Mouse (Mus musculus) layer of hippocampus, postnatal 36 days (tissue): ENCODE results near the gene Sdk2. TPM values are rescaled to one million over a fixed set of nuclear protein-coding genes. Genes with fewer than 3 reads are reported as not detected.
A peak's percentile ranks its signal among the peaks of the same experiment; 100 is the strongest.

ENCODE experiments used
- DNase-seq, 2 experiments: peaks; one replicate each; pipeline ENCODE4 v3.0.0; 2022
- total RNA-seq, 2 experiments: library from RNA; stranded (reverse); gene quantifications; 2 replicates each; pipeline ENCODE4 v1.2.3; 2021

Gene Sdk2
- total RNA-seq, 2 experiments from 2014 or later: 19.8 to 25.9 TPM

- DNase-seq: no peak
Measured at GRCm38 (mm10) chr11:113788183-113788789, 278.6 kb downstream of the Sdk2 start.

DNA sequence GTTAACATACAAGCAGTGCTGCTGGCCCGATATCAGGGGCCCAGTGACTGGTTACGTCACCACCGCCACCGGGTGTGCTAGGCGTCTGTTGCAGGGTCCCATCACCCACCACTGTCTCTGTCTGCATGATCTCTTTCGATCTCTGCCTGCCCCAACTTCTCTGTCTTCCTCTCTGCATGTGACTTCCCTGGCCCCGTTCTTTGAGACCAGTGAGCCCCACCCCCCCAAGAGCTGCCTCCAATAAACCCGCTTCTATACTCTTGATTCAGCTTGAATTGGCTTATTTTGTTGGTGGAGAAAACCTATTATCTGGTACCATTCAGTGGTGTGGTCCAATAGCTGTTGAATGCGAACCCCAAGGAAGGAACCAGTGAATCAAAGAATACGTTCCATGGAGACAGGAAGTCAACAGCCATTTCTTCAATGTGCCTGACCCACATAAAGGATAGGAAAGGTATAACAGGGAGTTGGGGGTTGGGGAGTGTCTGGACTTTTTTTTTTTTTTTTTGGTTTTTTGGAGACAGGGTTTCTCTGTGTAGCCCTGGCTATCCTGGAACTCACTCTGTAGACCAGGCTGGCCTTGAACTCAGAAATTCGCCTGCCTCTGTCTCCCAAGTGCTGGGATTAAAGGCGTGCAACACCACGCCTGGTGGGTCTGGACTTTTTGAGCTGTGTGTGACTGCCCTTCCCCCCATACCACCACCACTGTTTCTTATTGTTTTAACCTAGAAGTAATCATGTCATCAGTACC, 279.2 kb downstream of the Sdk2 start:
- no peak for DNase-seq

DNA sequence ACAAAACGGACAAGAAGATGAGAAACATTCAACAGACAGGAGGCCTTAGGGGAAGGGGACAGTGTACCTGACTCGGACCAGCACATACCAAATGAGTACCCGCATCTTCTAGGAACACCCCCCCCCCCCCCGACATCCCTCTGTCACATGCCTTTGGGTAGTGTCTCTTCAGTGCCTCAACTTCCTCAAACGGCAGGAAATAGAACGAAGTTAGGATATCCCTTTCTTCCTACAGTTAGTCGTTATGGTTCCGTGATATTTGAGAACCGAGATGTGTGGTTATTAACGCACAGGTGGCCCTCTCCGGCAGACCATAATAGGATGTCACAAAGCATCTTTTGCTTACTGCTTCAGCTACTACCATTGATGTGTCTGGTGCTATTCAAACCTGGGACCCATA, 279.8 kb downstream of the Sdk2 start:
- DNase-seq: no peak

DNA sequence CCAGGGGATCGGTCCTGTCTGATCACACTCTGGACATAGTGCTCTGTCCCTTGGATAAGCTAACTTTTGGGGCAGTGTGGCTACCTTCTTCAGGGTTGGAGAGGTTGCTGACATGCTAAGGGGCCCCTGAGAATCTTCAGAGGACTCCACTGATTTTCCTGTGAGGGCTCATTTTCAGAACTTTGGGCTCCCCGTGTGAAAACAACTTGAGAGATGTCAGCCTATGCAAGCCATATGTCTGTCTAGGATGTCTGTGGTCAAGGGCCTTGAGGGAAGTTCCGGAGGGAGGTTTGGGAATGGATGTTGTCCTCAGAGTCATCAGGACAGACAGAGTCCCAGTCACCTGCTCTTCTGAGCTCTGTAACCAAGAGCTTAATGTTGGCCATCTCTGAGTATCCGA, 280.5 kb downstream of the Sdk2 start:
- DNase-seq: no peak

GRCm38 (mm10) chr11:113785406-113786171, 281.3 kb downstream of the Sdk2 start:
- peak; percentile 57 to 63 for DNase-seq

- DNase-seq: no peak
Measured at GRCm38 (mm10) chr11:113784656-113785396, 282.0 kb downstream of the Sdk2 start.

GRCm38 (mm10) chr11:113782496-113782895, 284.4 kb downstream of the Sdk2 start:
- no peak for DNase-seq

DNA sequence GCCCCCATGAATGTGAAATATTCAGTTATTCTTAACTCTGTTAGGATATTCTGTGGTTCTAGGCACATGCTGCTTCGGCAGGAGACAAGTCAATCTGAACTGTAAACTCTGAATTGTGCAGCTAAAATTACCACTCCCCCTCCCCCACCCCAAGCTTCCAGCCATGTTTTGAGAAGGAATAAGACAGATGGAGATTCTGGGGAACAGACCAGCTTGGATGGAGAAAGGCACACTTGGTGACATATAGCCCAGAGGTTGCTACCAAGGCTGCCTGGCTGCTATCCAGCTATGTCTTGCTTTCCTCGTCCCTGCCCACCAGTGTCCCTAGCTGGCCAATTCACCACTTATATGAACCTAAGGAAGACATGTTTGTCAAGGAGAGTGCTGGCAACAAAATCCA, 284.8 kb downstream of the Sdk2 start:
- no peak for DNase-seq

DNA sequence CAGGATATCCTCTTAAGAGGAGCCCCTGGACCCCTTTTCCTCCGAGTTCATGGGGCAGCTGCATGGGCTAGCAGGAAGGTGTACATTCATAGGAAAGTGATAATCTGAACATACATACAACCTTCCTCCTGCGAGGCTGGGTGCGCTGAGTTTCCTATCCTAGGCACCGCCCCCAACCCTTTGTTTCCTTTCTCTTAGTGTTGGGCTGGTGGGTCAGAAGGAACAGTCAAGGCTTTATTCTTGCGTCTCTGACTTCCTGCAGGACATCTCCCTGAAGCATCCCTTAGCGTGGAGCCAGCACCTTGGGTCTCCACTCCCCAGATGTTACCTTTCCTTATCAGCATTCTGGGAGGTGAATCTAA, 287.2 kb downstream of the Sdk2 start:
- no peak for DNase-seq

GRCm38 (mm10) chr11:113778733-113779679, 287.8 kb downstream of the Sdk2 start:
- DNase-seq: no peak

DNA sequence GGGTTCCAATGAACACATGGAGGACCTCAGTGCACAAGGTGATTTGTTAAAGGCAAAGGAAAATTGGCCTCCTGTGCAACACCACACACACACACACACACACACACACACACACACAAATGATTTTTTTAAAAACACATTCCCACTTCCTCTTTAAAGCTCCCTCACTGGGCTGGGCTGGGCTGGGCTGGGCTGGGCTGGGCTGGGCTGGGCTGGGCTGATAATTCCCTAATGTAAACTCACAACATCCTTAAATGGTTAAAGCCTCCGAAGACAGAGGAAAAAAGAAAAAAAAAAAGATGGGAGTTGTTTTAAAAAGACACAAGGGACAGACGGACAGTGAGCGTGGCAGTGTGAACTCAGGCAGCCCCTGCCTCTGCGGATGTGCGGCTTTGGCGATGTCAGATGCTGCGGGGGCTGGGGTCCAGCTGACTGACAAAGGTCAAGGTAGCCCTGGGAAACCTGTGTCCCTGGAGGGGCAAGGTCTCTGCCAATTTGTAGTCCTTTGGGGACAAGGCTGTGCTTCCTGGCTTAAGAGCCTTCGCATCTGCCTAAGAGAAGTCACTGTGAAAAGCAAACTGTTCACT, 288.9 kb downstream of the Sdk2 start:
- no peak for DNase-seq

DNA sequence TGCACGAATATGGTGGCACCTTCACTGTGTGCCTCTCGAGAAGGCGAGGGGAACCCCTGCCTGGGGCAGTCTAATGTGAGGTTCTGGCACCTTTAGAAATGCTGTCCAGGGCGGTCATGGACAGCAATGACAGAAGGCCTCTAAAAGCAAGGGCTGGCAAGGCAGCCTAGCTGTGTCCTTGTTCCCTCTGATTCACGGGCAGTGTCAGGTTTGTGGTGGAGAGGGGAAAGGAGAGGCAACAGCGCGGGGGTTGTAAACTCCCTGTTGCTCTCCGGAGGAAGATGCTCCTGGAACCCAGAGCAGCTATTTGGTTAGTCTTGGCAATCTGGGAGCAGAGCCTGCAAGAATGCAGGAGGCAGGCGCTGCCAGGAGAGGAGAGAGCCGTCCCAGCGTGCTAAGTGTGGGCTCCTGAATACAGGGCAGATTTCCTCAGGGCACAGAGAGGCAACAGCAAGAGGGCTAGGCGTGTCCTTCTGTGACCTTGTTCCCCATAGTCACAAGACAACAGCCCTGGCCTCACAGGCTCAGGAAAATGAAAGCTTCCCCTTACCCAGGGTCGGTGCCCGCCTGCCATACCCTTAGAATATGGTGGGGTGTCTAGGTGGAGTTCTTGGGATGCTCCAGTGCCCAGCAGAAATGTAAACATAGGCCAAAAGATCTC, 289.9 kb downstream of the Sdk2 start:
- no peak for DNase-seq

DNA sequence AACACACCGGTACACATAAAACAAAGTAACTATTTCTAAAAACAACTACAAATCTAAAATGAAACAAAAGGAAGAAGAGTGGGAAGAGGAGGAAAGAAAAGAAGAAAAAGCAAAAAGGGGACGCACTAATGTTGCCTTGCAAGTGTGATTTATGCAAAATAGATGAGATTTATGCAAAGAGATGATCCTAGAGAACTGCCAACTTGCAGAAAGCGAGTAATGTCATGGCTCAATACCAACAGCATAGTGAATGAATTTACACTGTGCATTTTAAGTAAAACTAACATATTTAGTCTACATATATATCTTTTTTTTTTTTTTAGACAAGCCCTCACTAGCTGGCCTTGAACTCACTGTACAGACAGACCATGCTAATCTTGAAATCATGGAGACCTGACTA, 292.1 kb downstream of the Sdk2 start:
- DNase-seq: no peak

GRCm38 (mm10) chr11:113773191-113773590, 293.7 kb downstream of the Sdk2 start:
- DNase-seq: no peak

DNA sequence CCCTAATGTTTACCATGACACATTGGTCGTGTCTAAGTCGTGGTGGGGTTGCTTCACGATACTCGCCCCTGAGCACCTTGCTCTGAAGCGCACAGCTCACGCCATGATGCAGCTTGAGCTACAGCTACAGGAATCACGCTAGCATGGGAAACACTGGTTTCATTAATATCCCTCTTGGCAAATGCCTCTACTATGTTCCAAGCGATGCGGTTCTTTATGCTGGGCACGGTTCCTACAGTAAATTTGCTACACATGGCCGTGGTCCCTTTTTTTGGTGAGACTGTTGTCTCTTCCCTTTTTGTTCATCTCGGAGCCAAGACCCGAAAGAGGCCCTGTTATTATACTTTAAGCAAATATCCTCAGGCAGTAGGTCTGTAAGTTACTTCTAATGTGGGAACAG, 295.7 kb downstream of the Sdk2 start:
- DNase-seq: no peak

GRCm38 (mm10) chr11:113768356-113768755, 298.5 kb downstream of the Sdk2 start:
- no peak for DNase-seq

DNA sequence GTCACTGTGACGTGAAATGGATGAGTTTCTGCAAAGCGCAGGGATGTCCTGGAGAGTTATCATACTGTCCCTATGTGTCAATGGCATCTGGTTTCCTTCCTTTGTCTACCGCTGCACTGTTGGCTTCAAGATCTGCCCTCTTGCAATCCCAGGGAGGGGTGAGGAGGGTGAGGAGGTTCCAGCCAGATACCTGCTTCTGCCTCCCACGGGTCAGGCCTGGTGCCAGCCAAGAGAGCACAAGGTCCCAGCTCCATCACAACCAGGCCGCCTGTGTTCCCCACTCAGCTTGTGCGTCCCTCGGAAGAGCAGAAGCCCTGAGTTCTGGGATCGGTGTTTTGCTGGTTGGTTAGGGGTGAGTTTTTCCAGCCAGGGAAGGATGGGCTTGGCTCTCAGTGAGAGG, 299.6 kb downstream of the Sdk2 start:
- DNase-seq: no peak

DNA sequence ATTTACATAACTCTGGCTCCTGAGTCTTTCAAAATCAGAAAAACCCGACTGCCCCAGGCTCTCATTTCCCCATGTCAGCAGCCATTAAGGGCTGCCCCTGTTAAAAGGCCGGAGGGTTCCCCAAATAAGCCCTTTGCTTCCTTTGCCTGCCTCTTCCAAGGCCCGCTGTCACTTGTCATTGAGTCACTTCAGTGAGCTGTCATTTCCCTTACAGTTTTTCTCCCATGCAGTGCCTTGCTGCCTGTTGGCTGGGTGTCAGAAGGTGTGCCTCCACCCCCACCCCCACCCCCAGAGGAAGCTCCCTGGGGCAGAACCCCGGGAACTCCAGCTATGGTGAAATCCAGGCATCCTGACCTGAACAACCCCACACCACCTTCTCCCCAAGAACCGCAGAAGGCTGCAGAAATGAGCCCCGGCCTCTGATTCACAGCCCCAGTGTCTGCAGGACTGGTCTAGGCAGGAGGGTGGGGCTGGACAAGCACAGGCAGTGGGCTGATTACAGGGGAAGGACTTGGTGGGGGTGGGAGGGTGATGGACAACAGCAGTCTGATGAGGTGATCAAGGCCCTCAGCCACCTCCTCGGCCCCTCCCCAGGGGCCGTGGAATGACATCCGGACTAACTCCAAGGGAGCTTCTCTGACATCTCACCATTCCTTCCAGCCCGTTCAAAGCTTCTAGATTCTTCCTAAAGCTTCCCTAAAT, 300.4 kb downstream of the Sdk2 start:
- no peak for DNase-seq

GRCm38 (mm10) chr11:113764132-113764849, 302.6 kb downstream of the Sdk2 start:
- no peak for DNase-seq
